Mouse (Mus musculus) neural tube, embryonic 11.5 days (tissue): Measurements from ENCODE around the gene Smchd1. TPM values are rescaled to one million over a fixed set of nuclear protein-coding genes. Genes with fewer than 3 reads are reported as not detected.

Experiments
- ATAC-seq: fragments of 200-750 bp; cut with Nextera tagmentation; 2 replicates; pipeline ENCODE4 v1.8.0; 2017; ENCODE audit warnings: moderate number of reproducible peaks, mild to moderate bottlenecking, moderate TSS enrichment, moderate library complexity; ENCODE audit not compliant: insufficient read depth, low FRiP score, low TSS enrichment
- DNase-seq: peaks from one replicate; pipeline ENCODE4 v3.0.0-alpha.2; 2015; ENCODE audit warnings: low spot score
- H3K27ac ChIP-seq: fragments of 300-500 bp; sonication (generic); 2 replicates; pipeline ENCODE4 v1.5.1; 2014; ENCODE audit warnings: low read depth, mild to moderate bottlenecking, low read length
- H3K27me3 ChIP-seq: fragments of 300-500 bp; sonication (generic); 2 replicates; pipeline ENCODE4 v1.6.1; 2014; ENCODE audit warnings: mild to moderate bottlenecking, low read length, mixed read lengths; ENCODE audit not compliant: control insufficient read depth, insufficient read depth
- H3K36me3 ChIP-seq: fragments of 300-500 bp; sonication (generic); 2 replicates; pipeline ENCODE4 v1.6.1; 2014; ENCODE audit warnings: mild to moderate bottlenecking, low read length, moderate library complexity, mixed read lengths; ENCODE audit not compliant: control insufficient read depth, insufficient read depth
- H3K4me1 ChIP-seq: fragments of 300-500 bp; sonication (generic); 2 replicates; pipeline ENCODE4 v1.6.1; 2014; ENCODE audit warnings: low read length, mixed read lengths; ENCODE audit not compliant: control insufficient read depth, insufficient read depth
- H3K4me2 ChIP-seq: fragments of 300-500 bp; sonication (generic); 2 replicates; pipeline ENCODE4 v1.6.1; 2014; ENCODE audit warnings: low read depth, mild to moderate bottlenecking, moderate library complexity
- H3K4me3 ChIP-seq: fragments of 300-500 bp; sonication (generic); 2 replicates; pipeline ENCODE4 v1.5.1; 2014; ENCODE audit warnings: low read depth, low read length
- H3K9ac ChIP-seq: fragments of 300-500 bp; sonication (generic); 2 replicates; pipeline ENCODE4 v1.6.1; 2014; ENCODE audit warnings: mild to moderate bottlenecking, low read length
- H3K9me3 ChIP-seq: fragments of 300-500 bp; sonication (generic); 2 replicates; pipeline ENCODE4 v1.6.1; 2016; ENCODE audit warnings: low read length; ENCODE audit not compliant: control insufficient read depth
- WGBS: fragments of 180-500 bp; shearing (Covaris S2); extraction: QIAGEN DNeasy Blood & Tissue Kit; methylation state at CpG from one replicate; pipeline ENCODE4 v1.1.7; 2014; 5-methylcytosine and 5-hydroxymethylcytosine counted together
- polyA plus RNA-seq: library from polyadenylated mRNA; unstranded; fragments of >200 nt; fragmentation: Nextera tagmentation; extraction: Ambion mirVana; gene quantifications from 2 replicates; pipeline ENCODE4 v1.2.1, GENCODE M21; 2014

Gene Smchd1
- polyA plus RNA-seq, 1 experiment from 2014 or later, result 68.9 TPM

DNA sequence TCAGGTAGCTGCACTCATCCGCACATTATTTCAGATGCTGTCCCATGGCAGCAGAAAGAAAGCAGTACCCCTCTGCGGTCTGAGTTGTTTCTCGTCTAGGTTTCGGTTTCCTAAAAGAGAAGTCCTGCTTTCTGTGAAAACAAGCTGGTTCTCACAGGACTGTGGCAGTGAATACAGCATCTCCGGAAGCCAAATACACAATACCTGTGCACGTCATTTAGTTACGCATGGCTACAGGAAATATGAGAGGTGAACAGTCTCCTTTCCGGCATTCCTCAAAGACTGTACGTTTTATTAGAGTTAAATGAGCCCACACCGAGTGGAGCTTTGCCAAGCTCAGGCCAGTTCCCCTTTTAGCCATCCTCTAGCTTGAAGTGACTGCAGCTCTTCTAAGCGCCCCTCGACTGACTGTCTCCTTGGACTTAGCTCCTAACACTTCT, 10.7 kb upstream of the Smchd1 start:
- no peaks in the 10 kb centered on the region for H3K9me3 ChIP-seq
- 68% methylated on average over 12 of the region's 12 CpGs for WGBS
- no peak overlapping the region for H3K4me2 ChIP-seq
- DNase-seq (no peak), ATAC-seq (no peak)
- H3K27me3 ChIP-seq, result no peaks in the 10 kb centered on the region
- no peak overlapping the region for H3K27ac ChIP-seq
- H3K9ac ChIP-seq, result no peak overlapping the region
- no peaks in the 10 kb centered on the region for H3K36me3 ChIP-seq
- H3K4me3 ChIP-seq, result no peak overlapping the region
- no peaks in the 10 kb centered on the region for H3K4me1 ChIP-seq

DNA sequence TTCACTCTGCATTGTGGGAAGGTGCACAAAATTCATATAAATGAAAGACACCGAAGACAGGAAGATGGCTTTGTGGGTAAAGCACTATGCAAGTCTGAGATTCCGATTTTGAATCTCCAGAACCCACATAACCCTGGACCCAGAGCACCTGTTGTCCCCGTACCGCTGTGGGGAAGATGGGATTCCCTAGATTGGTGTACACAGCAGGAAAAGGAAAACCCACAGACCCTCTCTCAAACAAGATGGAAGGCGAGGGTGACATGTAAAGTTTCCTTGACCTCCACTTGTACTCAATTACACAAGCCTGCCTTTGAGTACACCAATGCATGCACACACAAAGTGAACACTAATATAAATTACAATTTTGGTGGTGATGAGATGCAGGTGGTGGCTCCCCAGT, 9.6 kb upstream of the Smchd1 start:
- H3K27ac ChIP-seq, result no peak overlapping the region
- no peaks in the 10 kb centered on the region for H3K9me3 ChIP-seq
- ATAC-seq (no peak), DNase-seq (no peak)
- H3K9ac ChIP-seq, result no peak overlapping the region
- no peaks in the 10 kb centered on the region for H3K27me3 ChIP-seq
- 86% methylated on average over 5 of the region's 5 CpGs for WGBS
- H3K4me1 ChIP-seq, result no peaks in the 10 kb centered on the region
- H3K4me2 ChIP-seq, result no peak overlapping the region
- no peak overlapping the region for H3K4me3 ChIP-seq
- H3K36me3 ChIP-seq, result no peaks in the 10 kb centered on the region

DNA sequence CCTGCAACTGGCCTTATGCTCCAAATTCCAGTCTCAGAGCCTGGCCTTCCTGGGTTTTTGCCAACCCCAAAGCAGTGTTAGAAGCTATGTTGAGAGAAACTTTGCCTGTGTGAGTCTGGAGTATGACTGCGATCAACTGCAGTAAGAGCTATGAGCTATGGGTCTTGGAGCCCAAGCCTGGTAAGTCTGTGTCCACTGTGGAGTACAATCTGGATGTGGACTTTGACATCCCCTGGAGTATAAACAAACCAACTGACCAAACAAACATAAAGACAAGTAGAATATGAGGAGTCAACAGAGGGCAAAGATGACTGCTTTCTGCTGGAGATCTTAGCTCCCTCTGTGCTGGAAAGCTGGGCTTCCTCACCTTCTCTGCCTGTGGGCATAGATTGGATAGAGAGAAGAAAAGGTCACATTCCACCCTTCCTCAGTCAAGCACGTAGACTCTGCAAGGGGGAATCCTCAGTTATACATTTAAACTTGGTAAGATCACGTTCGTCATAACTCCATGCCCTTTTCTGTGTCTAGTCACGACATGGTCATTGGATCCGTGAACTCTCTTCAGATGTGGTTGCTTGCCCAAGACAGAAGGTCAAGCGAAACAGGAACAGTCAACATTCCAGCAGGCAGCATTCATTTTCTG, 8.4 kb upstream of the Smchd1 start:
- H3K4me3 ChIP-seq, result no peak overlapping the region
- H3K9ac ChIP-seq, result no peak overlapping the region
- no peaks in the 10 kb centered on the region for H3K9me3 ChIP-seq
- DNase-seq, result no peak
- no peak overlapping the region for H3K4me2 ChIP-seq
- H3K27me3 ChIP-seq, result no peaks in the 10 kb centered on the region
- WGBS, result 92% methylated on average over 7 of the region's 7 CpGs
- H3K4me1 ChIP-seq, result no peaks in the 10 kb centered on the region
- ATAC-seq, result no peak
- no peak overlapping the region for H3K27ac ChIP-seq
- no peaks in the 10 kb centered on the region for H3K36me3 ChIP-seq

GRCm38 (mm10) chr17:71479381-71479901, 4.3 kb upstream of the Smchd1 start:
- 61% methylated on average over 5 of the region's 5 CpGs for WGBS
- no peaks in the 10 kb centered on the region for H3K36me3 ChIP-seq
- no peaks in the 10 kb centered on the region for H3K9me3 ChIP-seq
- DNase-seq (no peak), ATAC-seq (no peak)
- no peak overlapping the region for H3K9ac ChIP-seq
- no peak overlapping the region for H3K4me2 ChIP-seq
- no peaks in the 10 kb centered on the region for H3K27me3 ChIP-seq
- H3K27ac ChIP-seq, result no peak overlapping the region
- H3K4me3 ChIP-seq, result no peak overlapping the region
- no peaks in the 10 kb centered on the region for H3K4me1 ChIP-seq

DNA sequence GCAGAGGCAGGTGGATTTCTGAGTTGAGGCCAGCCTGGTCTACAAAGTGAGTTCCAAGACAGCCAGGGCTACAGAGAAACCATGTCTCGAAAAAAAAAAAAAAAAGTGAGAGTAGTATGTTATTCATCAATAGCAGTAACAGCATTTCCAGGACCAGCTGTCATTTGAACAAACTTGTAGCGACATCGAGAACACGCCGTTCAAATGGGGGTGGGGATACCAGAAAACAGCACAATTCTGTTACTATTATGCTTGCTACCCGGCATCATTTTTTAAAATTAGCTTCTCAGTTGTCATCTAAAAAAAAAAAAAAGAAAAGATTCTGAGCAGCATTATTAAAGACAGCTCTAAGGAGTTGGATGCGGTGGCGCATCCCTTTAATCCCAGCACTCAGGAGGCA, 2.3 kb upstream of the Smchd1 start:
- H3K4me3 ChIP-seq, result no peak overlapping the region
- peaks cover 5% of the 10 kb centered on the region; the same call in 1 of the 2 replicates for H3K4me1 ChIP-seq
- H3K27me3 ChIP-seq, result no peaks in the 10 kb centered on the region
- no peak overlapping the region for H3K27ac ChIP-seq
- no peak overlapping the region for H3K9ac ChIP-seq
- H3K9me3 ChIP-seq, result no peaks in the 10 kb centered on the region
- no peaks in the 10 kb centered on the region for H3K36me3 ChIP-seq
- ATAC-seq (no peak), DNase-seq (no peak)
- H3K4me2 ChIP-seq, result no peak overlapping the region
- WGBS, result 95% methylated on average over 8 of the region's 8 CpGs

DNA sequence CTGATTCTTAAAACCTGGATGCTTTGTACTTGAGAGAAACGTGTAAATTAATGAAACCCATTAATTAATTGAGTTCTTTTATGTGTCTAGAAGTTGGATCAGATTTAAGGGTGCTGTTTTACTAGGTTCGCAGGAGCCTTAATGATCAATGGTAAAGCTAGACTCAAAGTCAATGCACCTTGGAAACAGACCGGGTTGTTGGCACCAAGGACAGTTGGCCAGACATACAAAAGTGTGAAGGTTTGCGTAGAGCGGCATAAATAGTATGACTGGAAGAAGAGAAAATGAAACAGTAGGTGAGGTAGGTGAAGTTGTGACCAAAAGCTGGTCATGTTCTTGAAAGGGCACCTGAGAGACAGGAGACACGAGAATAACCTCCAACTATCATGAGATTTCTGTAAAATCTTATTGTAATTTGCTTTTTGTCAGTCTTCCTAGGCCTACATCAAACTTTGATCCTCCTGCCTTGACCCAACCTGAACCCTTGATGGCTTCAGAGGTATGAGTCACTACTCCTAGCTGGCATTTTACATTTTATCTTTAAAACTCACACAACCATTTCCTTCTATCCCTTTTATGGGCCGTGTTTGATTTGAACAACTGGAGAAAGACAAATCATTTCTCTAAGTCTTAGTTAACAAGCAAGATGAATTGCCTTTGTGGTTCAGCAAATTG, 1.3 kb upstream of the Smchd1 start:
- no peaks in the 10 kb centered on the region for H3K9me3 ChIP-seq
- H3K9ac ChIP-seq, result no peak overlapping the region
- no peak for DNase-seq
- H3K36me3 ChIP-seq, result no peaks in the 10 kb centered on the region
- no peak overlapping the region; the same call in 1 of the 2 replicates for H3K27ac ChIP-seq
- H3K27me3 ChIP-seq, result no peaks in the 10 kb centered on the region
- H3K4me3 ChIP-seq, result peak overlapping the region; percentile 71; the same call in 1 of the 2 replicates
- ATAC-seq, result no peak
- H3K4me2 ChIP-seq, result peak overlapping the region; percentile 86
- WGBS, result 85% methylated on average over 7 of the region's 7 CpGs
- H3K4me1 ChIP-seq, result peaks cover 5% of the 10 kb centered on the region; the same call in 1 of the 2 replicates

DNA sequence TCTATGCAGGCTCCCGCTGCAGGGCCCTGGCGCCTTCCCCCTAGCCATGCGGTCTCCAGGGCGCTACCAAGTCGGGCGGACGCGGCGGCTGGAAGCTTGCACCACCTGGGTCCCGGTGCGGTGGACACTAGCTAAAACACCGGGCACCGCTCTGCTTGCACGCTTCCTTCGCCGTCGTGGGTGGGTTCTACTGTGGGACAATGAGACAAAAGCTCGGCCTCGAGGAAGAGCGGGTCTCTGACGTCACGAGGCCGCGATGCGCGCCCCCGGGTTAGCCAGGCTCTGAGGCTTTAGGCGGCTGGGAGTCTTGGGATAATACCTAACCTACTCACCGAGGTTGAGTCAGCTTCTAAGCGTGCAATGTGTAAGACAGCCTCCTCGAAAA, 554 bp upstream of the Smchd1 start:
- DNase-seq (peak; percentile 85), ATAC-seq (peak; percentile 82)
- Histone ChIP-seq H3K27ac (peak overlapping the region; percentile 98), H3K4me3 (peak overlapping the region; percentile 71), H3K4me1 (peaks cover 5% of the 10 kb centered on the region; the same call in 1 of the 2 replicates), H3K9me3 (no peaks in the 10 kb centered on the region), H3K36me3 (no peaks in the 10 kb centered on the region), H3K9ac (peak overlapping the region; percentile 95), H3K4me2 (peak overlapping the region; percentile 86), H3K27me3 (no peaks in the 10 kb centered on the region)
- 0% methylated on average over 31 of the region's 31 CpGs for WGBS

DNA sequence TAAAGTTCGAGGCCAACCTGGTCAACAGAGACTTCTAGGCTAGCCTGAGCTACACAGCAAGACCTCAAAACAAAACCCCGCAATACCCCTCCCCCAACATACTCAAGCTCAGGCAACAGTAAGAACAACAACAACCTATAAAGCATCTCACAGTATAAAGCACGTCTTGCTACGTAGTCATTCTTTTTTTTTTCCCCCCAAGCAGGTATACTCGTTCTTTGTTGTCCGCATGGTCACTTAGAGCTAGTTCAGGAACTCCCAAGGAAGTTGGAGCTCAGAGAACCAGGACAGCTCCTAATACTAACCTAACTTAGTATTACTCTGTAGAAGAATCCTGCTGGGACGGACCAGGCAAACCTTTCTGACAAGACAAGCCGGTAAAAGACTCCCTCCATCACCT, 1.0 kb downstream of the Smchd1 start:
- Histone ChIP-seq H3K4me2 (peak overlapping the region; percentile 86), H3K27me3 (no peaks in the 10 kb centered on the region), H3K9ac (peak overlapping the region; percentile 95), H3K9me3 (no peaks in the 10 kb centered on the region), H3K4me3 (peak overlapping the region; percentile 71), H3K27ac (no peak overlapping the region), H3K4me1 (peaks cover 5% of the 10 kb centered on the region; the same call in 1 of the 2 replicates), H3K36me3 (no peaks in the 10 kb centered on the region)
- DNase-seq, result no peak
- 19% methylated on average over 8 of the region's 8 CpGs for WGBS
- ATAC-seq, result no peak

DNA sequence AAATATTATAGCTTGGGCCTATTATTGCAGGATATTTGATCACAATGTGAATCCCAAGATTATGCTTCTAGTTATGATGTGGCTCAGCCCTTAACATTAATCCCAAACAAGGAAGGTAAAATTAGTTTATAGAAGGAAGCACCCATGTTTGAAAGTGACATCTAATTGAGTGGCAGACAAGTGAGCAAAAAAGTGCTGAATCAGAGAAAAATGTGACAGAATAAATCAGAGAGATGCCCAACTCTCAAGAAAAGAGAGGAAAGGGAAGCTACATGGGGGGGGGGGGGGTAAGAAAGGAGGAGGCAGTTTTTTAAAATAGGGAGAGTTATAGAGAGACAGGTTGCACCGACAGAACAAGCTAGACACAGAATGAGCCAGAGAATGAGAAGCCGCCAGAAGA, 3.9 kb downstream of the Smchd1 start:
- H3K27ac ChIP-seq, result no peak overlapping the region
- no peak overlapping the region for H3K9ac ChIP-seq
- H3K4me1 ChIP-seq, result peaks cover 5% of the 10 kb centered on the region; the same call in 1 of the 2 replicates
- H3K36me3 ChIP-seq, result no peaks in the 10 kb centered on the region
- no peaks in the 10 kb centered on the region for H3K9me3 ChIP-seq
- no peak for DNase-seq
- no peak overlapping the region for H3K4me2 ChIP-seq
- H3K4me3 ChIP-seq, result no peak overlapping the region
- ATAC-seq, result no peak
- WGBS, result 85% methylated on average over 2 of the region's 2 CpGs
- no peaks in the 10 kb centered on the region for H3K27me3 ChIP-seq
